Mouse (Mus musculus) embryo, embryonic 10.5 days (tissue): ENCODE measurements at regions not wholly inside any gene's neighbourhood (a gene's known extent, or its start where the extent isn't known, plus 50 kb on each side); places are given as distances from the start of the nearest gene placed in this dataset.

Source experiments
- DNase-seq: peaks from one replicate; pipeline ENCODE4 v3.0.0-alpha.2; 2015; ENCODE audit warnings: low spot score

DNA sequence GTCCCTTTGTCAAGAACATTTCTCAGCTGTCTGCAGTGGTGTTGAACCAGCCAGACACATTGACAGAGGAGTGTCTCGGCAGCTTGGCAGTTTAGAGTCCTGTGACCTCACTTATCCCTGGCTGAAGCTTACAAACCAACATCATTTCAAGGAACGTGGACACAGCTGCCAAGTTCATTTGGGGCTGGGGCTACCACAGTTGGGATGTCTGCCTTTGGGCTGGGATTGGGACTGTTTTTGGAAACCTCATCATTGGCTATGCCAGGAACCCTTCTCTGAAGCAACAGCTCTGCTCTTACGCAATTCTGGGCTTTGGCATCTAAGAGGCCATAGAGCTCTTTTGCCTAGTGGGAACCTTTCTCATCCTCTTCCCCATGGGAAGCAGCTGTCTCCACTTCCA is 200.4 kb downstream of the Gm15262 start:
- no peak for DNase-seq

GRCm38 (mm10) chrX:161511341-161511740 is 205.5 kb upstream of the Rai2 start:
- DNase-seq, result no peak

DNA sequence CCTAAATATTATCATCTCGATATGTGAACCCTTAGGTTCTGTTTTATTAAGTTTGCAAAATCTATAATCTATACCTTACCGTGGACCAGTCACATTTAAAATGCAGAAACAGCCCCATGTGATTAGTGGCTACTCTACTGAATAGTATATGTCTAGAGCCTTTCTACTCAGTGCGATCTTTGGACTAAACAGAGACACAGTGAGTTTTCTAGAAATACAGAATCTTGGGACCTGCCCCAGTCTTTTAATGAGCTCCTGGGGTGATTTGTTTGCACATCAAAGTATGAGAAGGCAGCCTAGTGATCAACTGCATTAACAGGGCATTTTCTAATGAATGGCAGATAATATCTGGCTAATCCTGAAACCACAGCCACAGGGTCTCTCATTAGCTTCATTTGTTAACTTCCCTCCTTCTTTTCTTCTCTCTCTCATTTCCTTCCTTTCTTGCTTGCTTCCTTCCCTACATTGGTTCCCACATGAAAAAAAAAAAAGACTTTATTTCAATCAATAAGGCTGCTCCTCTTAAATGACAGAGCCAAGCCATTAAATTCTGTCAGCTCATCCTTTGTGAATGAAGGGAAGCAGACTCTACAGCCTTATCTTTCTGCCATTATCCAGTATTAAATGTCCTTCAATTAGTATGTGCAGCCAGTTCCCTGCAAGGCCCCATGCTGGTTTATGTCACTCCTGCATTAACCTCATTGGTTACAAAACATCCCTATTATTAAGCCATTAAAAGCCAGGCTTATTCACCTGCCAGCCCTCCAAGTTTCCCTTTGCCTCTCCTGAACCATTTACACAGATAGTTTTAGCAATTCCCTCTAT is 193.2 kb upstream of the Rai2 start:
- no peak for DNase-seq

GRCm38 (mm10) chrX:161524257-161524646 is 192.6 kb upstream of the Rai2 start:
- DNase-seq, result no peak

GRCm38 (mm10) chrX:161537290-161537689 is 179.6 kb upstream of the Rai2 start:
- no peak for DNase-seq

DNA sequence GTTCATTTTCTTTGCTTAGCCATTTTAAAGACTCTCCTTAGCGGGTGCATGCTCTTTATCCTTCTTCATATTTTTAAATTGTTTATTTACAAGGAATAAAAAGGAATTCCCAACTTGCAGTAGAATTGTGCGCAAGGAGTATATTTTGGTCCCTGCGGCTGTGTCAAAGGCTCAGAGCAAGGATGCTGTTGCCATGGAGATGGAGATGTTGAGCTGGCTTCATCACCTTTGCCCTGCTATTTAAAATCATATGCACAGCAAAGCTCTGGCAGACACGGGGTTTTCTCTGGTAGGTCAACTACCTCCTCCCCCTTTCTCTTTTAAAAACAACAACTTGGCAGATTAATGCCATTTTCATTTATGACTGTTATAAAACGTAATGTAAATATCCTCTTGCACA is 160.0 kb upstream of the Rai2 start:
- DNase-seq, result peak; percentile 15

DNA sequence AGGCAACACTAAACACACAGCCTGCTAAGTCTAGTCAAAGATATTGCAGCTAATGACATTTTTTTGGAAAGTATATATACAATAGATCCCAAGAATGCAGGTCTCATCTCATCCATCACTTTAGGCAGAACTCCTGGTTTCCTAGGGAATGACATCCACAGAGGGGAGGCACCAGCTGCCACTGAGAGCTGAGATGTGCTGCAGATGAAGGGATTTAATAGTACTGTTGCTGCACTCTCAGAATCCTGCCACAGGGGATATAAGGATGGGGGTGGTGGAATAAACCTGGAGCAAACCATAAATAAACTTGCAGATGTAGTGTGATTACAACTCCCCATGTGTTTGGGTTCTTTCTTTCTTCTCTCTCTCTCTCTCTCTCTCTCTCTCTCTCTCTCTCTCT is 158.4 kb upstream of the Rai2 start:
- no peak for DNase-seq

DNA sequence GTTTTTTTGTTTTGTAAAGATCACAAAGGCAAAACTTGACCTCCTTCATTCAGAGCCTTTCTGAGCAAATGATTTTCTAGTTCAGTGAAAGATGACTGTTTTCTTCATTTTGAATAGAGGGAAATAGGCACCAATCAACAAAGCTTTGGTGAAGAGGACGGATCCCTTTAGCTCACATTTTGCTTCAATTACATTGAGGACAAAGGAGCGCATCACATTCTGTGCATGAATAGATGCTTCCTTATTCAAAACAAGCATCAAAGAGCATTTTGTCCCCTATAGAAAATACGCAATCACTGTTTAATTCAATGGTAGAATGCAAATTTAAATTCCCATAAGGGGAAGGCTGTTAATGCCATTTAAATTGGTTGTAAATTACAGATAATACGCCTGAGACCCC is 150.4 kb upstream of the Rai2 start:
- DNase-seq, result peak; percentile 2

DNA sequence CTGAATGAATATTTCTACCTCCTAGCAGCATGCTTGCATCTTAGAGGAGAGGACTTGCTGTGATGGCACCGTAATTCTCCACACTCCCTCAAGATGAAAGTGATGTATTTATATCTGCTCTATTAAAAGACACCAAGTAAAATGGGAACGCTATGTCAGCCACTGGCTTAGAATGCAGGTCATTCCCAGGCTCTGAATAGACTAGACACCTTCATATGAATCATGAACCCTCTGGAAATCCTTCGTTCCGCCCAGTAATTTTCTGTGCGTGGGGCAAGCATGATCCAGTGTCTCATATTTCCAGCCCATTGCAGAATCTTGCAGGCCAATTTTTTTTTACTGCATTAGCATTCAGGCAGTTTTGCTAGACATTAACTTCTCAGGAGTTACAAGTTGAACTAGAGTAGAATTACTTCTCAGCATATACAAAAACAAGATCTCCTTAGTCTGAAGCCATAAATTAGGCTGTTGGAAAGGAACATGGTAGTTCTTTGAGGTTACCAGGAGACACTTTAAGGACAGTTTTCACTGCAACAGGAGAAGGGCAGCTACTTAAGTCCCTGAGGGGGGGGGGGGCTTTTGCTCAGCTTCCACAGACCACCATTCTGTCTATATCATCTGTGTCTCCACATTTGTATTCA is 134.7 kb upstream of the Rai2 start:
- DNase-seq, result no peak

DNA sequence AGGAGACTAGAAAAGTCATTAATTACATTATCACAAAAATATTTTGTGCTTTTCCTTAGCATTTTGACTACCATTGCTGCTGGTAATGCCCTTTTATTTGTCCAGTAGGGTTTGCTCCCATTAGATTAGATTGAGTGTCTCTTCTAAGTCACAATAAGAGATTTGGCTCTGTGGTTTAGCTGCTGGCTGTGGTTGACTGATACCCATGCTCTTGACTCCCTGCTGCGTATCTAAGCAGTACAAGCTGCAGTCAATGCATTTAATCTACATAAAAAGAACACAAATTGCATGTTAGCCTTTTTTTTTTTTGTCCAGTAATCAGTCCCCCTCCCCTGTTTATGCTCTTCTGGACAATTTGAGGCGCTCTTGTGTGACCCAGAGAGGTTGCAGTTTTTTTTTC is 133.0 kb upstream of the Rai2 start:
- no peak for DNase-seq

DNA sequence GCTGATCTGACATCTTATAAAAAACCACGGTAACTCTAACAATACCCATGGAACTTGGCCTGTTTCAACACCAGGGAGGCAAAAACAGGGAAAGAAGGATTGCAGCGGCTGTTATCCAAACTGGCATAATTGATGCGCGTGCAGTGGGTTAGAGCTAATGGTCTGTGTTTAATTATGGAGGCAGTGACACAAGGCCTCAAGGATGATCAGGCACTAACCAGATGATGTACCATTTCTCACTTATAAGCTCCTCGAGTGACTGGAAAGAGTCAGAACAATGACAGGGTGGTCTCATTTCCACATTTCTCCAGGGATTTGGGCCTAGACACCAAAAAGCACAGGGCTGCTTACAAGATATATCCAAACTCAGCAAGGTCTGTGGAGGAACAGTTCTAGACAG is 83.0 kb upstream of the Rai2 start:
- no peak for DNase-seq

DNA sequence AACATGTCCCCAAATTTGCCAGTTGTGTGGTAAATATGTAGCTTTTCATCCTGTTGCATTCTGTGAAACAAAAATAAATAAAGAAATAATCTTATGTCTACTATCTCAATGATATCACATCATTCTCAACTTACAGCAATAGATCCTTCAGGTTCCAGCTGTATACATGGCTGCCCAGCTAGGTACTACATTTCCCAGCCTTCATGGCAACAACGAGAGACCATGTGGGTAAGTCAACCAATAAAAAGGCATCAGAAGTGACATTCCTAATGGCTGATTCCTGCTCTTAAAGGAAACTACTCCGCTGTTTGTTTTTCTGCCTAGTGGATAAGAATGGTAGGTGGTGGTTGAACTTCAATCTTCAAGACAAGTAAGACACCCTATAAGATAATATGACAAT is 82.5 kb upstream of the Rai2 start:
- peak; percentile 2 for DNase-seq

DNA sequence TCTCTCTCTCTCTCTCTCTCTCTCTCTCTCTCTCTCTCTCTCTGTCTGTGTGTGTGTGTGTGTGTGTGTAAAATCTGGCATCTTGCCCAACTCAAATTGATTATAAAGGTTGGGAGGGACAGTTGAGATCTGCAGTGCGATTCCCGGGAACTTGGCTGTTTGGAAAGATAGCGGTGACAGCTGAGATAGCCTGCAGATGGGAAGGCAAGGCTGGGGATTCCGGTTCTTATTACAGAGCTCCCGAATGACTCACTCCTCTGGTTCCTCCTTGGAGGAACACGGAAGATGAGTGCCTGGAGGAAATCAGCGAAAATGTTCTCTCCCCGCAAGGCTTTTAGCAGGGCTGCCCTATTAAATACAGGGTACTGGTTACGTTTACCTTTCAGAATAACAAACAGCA is 81.2 kb upstream of the Rai2 start:
- no peak for DNase-seq

DNA sequence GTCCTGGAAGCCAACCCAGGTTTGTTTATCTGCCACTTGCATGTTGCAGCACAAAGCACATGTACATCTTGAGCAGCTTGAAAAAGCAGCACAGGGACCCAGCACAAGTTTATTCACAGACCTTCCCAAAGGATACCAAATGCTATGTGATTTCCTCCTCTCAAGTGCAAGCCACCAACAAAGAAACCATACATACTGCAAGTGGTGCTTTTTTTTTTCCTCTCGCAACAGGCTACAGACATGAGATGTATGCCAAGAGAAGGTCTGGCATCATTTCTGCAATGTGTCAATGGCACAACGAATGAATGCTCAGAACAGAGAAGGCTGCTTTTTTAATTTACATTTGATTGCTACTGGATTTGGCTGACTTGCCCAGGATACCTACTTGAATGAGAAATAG is 63.8 kb upstream of the Rai2 start:
- DNase-seq, result no peak

DNA sequence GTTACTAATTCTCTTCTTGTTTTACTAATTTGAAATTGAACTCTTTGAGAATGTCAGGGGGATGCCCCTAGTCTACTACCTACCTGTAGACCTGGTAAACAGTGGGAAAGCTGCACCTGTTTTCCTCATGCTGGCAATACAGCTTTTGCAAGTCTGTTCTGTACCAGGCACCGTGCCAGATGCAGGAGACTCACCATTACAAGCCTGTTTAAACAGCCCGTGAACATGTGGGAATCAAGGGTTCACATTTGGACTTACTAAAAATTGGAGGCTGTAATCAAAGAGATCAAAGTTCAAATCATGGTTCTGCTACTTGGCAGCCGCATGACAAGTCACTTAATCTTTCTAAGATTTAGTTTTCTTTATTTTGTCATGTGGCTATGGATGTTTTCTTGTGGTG is 56.8 kb upstream of the Rai2 start:
- no peak for DNase-seq

- DNase-seq, result no peak
Measured at GRCm38 (mm10) chrX:161661936-161662335, 54.9 kb upstream of the Rai2 start.
